Mouse (Mus musculus): ENCODE measurements around the gene Vmn2r2. TPM values are rescaled to one million over a fixed set of nuclear protein-coding genes. Genes with fewer than 3 reads are reported as not detected.
A peak's percentile ranks its signal among the peaks of the same experiment; 100 is the strongest.

The Vmn2r2 gene
- not detected in 2 replicates for polyA plus RNA-seq (2014; fragmentation: Nextera tagmentation; extraction: Ambion mirVana)

GRCm38 (mm10) chr3:64141878-64142508 is at the start of gene Vmn2r2:
Gene Vmn2r2, minus strand, starts transcription at chr3:64141928.
- Histone ChIP-seq H3K9ac (ENCODE audit: low read depth, low read length) (no peak within 1 kb of the TSS), H3K4me3 (ENCODE audit: low read depth, low read length) (no peak within 1 kb of the TSS), H3K36me3 (ENCODE audit: control insufficient read depth, insufficient read depth, low read length) (no peaks in the 10 kb centered on the region), H3K4me2 (ENCODE audit: low read depth, low read length) (no peak within 1 kb of the TSS), H3K27ac (replicated peaks; ENCODE audit: low read depth, low read length) (no peak within 1 kb of the TSS), H3K4me1 (ENCODE audit: control insufficient read depth, insufficient read depth, low read length) (no peaks in the 10 kb centered on the region), H3K27me3 (replicated peaks; ENCODE audit: control insufficient read depth, insufficient read depth, low read length) (no peaks in the 10 kb centered on the region), H3K9me3 (ENCODE audit: control insufficient read depth, low read length) (no peaks in the 10 kb centered on the region)
- ATAC-seq (ENCODE audit: low read depth) (no peak), DNase-seq (ENCODE audit: low spot score) (peak; percentile 0)
- WGBS, result 86% methylated on average over 2 of the region's 2 CpGs

GRCm38 (mm10) chr3:64113352-64114046 is 28.2 kb downstream of the Vmn2r2 start:
- no peaks in the 10 kb centered on the region for H3K27me3 ChIP-seq (replicated peaks; ENCODE audit: control insufficient read depth, insufficient read depth, low read length)

GRCm38 (mm10) chr3:64112707-64113106 is 29.0 kb downstream of the Vmn2r2 start:
- 86% methylated on average over 1 of the region's 1 CpGs for WGBS
- H3K4me2 ChIP-seq (ENCODE audit: low read depth, low read length), result no peak overlapping the region
- no peaks in the 10 kb centered on the region for H3K36me3 ChIP-seq (ENCODE audit: control insufficient read depth, insufficient read depth, low read length)
- no peak overlapping the region for H3K9ac ChIP-seq (ENCODE audit: low read depth, low read length)
- ATAC-seq (ENCODE audit: low read depth), result no peak; the same call in 1 of the 2 replicates
- no peak overlapping the region for H3K27ac ChIP-seq (replicated peaks; ENCODE audit: low read depth, low read length)
- no peaks in the 10 kb centered on the region for H3K4me1 ChIP-seq (ENCODE audit: control insufficient read depth, insufficient read depth, low read length)
- no peaks in the 10 kb centered on the region for H3K27me3 ChIP-seq (replicated peaks; ENCODE audit: control insufficient read depth, insufficient read depth, low read length)
- H3K4me3 ChIP-seq (ENCODE audit: low read depth, low read length), result no peak overlapping the region
- H3K9me3 ChIP-seq (ENCODE audit: control insufficient read depth, low read length), result no peaks in the 10 kb centered on the region
- no peak for DNase-seq (ENCODE audit: low spot score)

More at GRCm38 (mm10) chr3:64113352-64114046, 28.2 kb downstream of the Vmn2r2 start:
- Histone ChIP-seq H3K4me3 (ENCODE audit: low read depth, low read length) (no peak overlapping the region), H3K4me2 (ENCODE audit: low read depth, low read length) (no peak overlapping the region), H3K27ac (replicated peaks; ENCODE audit: low read depth, low read length) (no peak overlapping the region), H3K9ac (ENCODE audit: low read depth, low read length) (no peak overlapping the region), H3K4me1 (ENCODE audit: control insufficient read depth, insufficient read depth, low read length) (no peaks in the 10 kb centered on the region), H3K36me3 (ENCODE audit: control insufficient read depth, insufficient read depth, low read length) (no peaks in the 10 kb centered on the region), H3K9me3 (ENCODE audit: control insufficient read depth, low read length) (no peaks in the 10 kb centered on the region)
- ATAC-seq (ENCODE audit: low read depth) (no peak), DNase-seq (ENCODE audit: low spot score) (no peak)
- 86% methylated on average over 11 of the region's 11 CpGs for WGBS

GRCm38 (mm10) chr3:64081247-64081646 is 60.5 kb downstream of the Vmn2r2 start, which contains the start of gene Vmn2r1:
Gene Vmn2r1, plus strand, starts transcription at chr3:64081547.
- ATAC-seq (ENCODE audit: low read depth), result no peak

More at GRCm38 (mm10) chr3:64081247-64081646, 60.5 kb downstream of the Vmn2r2 start, which contains the start of gene Vmn2r1:
- Histone ChIP-seq H3K4me1 (ENCODE audit: control insufficient read depth, insufficient read depth, low read length) (no peaks in the 10 kb centered on the region), H3K27me3 (replicated peaks; ENCODE audit: control insufficient read depth, insufficient read depth, low read length) (no peaks in the 10 kb centered on the region), H3K9me3 (ENCODE audit: control insufficient read depth, low read length) (no peaks in the 10 kb centered on the region), H3K27ac (replicated peaks; ENCODE audit: low read depth, low read length) (no peak within 1 kb of the TSS), H3K9ac (ENCODE audit: low read depth, low read length) (no peak within 1 kb of the TSS), H3K4me2 (ENCODE audit: low read depth, low read length) (no peak within 1 kb of the TSS), H3K36me3 (ENCODE audit: control insufficient read depth, insufficient read depth, low read length) (no peaks in the 10 kb centered on the region), H3K4me3 (ENCODE audit: low read depth, low read length) (no peak within 1 kb of the TSS)
- DNase-seq (ENCODE audit: low spot score), result peak; percentile 8
- WGBS, result 67% methylated on average over 4 of the region's 4 CpGs

Other genes starting within 250 kb of the Vmn2r2 start
- gene Plch1, start 242.5 kb downstream of the Vmn2r2 start, polyA plus RNA-seq (2014; fragmentation: Nextera tagmentation; extraction: Ambion mirVana), result 2.4 and 2.8 TPM in 2 replicates
- 7.0 and 8.5 TPM in 2 replicates for gene E130311K13Rik, start 212.5 kb downstream of the Vmn2r2 start, polyA plus RNA-seq (2014; fragmentation: Nextera tagmentation; extraction: Ambion mirVana)
- gene Slc33a1, start 177.2 kb downstream of the Vmn2r2 start, polyA plus RNA-seq (2014; fragmentation: Nextera tagmentation; extraction: Ambion mirVana), result 15.1 and 16.7 TPM in 2 replicates
- 36.5 and 41.5 TPM in 2 replicates for gene Gmps, start 165.8 kb downstream of the Vmn2r2 start, polyA plus RNA-seq (2014; fragmentation: Nextera tagmentation; extraction: Ambion mirVana)
- gene Vmn2r1, start 60.4 kb downstream of the Vmn2r2 start, polyA plus RNA-seq (2014; fragmentation: Nextera tagmentation; extraction: Ambion mirVana), result 0.07 and 0.14 TPM in 2 replicates
- not detected in 2 replicates for gene Vmn2r3, start 147.8 kb upstream of the Vmn2r2 start, polyA plus RNA-seq (2014; fragmentation: Nextera tagmentation; extraction: Ambion mirVana)